17 mouse cellular contexts compared by ENCODE assay signal in genomic region chr5:144632295-144632694, GRCm38 (mm10).
"Had no signal": no experiment of that assay in that cellular context is flagged by ENCODE, and none has a peak within 500 bp of the region (broad histone marks: within the 10 kb centered on the region; RNA-seq: fewer than 3 reads in every experiment).

No protein-coding gene starts in this region.

- ATAC-seq: forebrain, embryonic 16.5 days; hindbrain, embryonic 16.5 days; inflammation-experienced regulatory T-cells, adult 6 months; intestine, embryonic 15.5 days; intestine, postnatal 0 days; liver, embryonic 12.5 days had no signal

- DNase-seq: gastrocnemius, adult 2 months; gastrocnemius, postnatal 10 days; gastrocnemius, postnatal 25 days; heart, adult 18-20 months; heart, postnatal 10 days; heart, postnatal 4 days; kidney, adult 18-20 months; kidney, adult 8-10 months; kidney, postnatal 10 days; kidney, postnatal 25 days; kidney, postnatal 4 days had no signal
